Comparison of ENCODE assay signal across 21 mouse cellular contexts in genomic region chr13:84804241-84804980, GRCm38 (mm10).
DNase-seq lines count a peak whose midpoint lies in the region; ATAC-seq and TF ChIP-seq lines count a peak whose summit lies in the region.
"Had no signal": no experiment of that assay in that cellular context is flagged by ENCODE, and none has a peak within 500 bp of the region (broad histone marks: within the 10 kb centered on the region; RNA-seq: fewer than 3 reads in every experiment).

No protein-coding gene starts in this region.

- H3K4me1 ChIP-seq in embryonic facial prominence, embryonic 11.5 days (ENCODE audit: control insufficient read depth, insufficient read depth, low read length), result no peaks in the 10 kb centered on the region
- H3K4me1 ChIP-seq in embryonic facial prominence, embryonic 10.5 days, result no peaks in the 10 kb centered on the region
- peaks cover 13% of the 10 kb centered on the region; the same call in 1 of the 2 replicates for H3K4me1 ChIP-seq in forebrain, postnatal 0 days (ENCODE audit: insufficient read depth)
- peaks cover 11% of the 10 kb centered on the region for H3K4me1 ChIP-seq in midbrain, embryonic 13.5 days (replicated peaks)
- H3K4me1 ChIP-seq: embryonic facial prominence, embryonic 15.5 days; heart, embryonic 15.5 days; limb, embryonic 15.5 days; neural tube, embryonic 12.5 days had no signal

- no peak for TF ChIP-seq CTCF in brain, embryonic 14.5 days (IDR thresholded peaks at IDR 0.05; ENCODE audit: borderline replicate concordance, extremely low read depth, insufficient read depth, insufficient read length)
- TF ChIP-seq CTCF in forebrain, postnatal 0 days (IDR thresholded peaks at IDR 0.05; ENCODE audit: low read depth), result no peak

- no peak for TF ChIP-seq POLR2A in brain, embryonic 14.5 days (IDR thresholded peaks at IDR 0.05; ENCODE audit: borderline replicate concordance, extremely low read depth, insufficient read depth, insufficient read length, poor library complexity, severe bottlenecking)

- no peak for DNase-seq in embryonic facial prominence, embryonic 11.5 days (ENCODE audit: low spot score)
- no peak for DNase-seq in embryonic facial prominence, embryonic 10.5 days (ENCODE audit: low spot score)
- peak; percentile 80 for DNase-seq in brain, embryonic 14.5 days (ENCODE audit: low read depth)
- peak; percentile 41 for DNase-seq in forebrain, postnatal 0 days
- no peak for DNase-seq in right cerebral cortex, postnatal 14 days
- DNase-seq in layer of hippocampus, postnatal 36 days, result no peak
- DNase-seq in cerebellum, adult 8-10 months, result no peak
- DNase-seq: adrenal gland, adult 8-10 months; cerebellum, adult 11 months; gastrocnemius, postnatal 10 days; heart, adult 2 months; kidney, adult 2 months; kidney, postnatal 25 days; lung, adult 18-20 months; lung, postnatal 36 days; thymus, adult 2 months had no signal

- H3K9ac ChIP-seq in embryonic facial prominence, embryonic 11.5 days (replicated peaks; ENCODE audit: low read length), result no peak overlapping the region
- H3K9ac ChIP-seq in forebrain, postnatal 0 days, result no peak overlapping the region
- no peak overlapping the region for H3K9ac ChIP-seq in midbrain, embryonic 13.5 days (replicated peaks)
- H3K9ac ChIP-seq: embryonic facial prominence, embryonic 15.5 days; heart, embryonic 15.5 days; limb, embryonic 15.5 days; neural tube, embryonic 12.5 days had no signal

- H3K4me2 ChIP-seq in embryonic facial prominence, embryonic 11.5 days (ENCODE audit: low read depth, low read length), result no peak overlapping the region
- no peak overlapping the region for H3K4me2 ChIP-seq in forebrain, postnatal 0 days (ENCODE audit: low read depth)
- no peak overlapping the region for H3K4me2 ChIP-seq in midbrain, embryonic 13.5 days (replicated peaks)
- H3K4me2 ChIP-seq: embryonic facial prominence, embryonic 15.5 days; heart, embryonic 15.5 days; limb, embryonic 15.5 days; neural tube, embryonic 12.5 days had no signal

- H3K27me3 ChIP-seq in embryonic facial prominence, embryonic 11.5 days (ENCODE audit: control insufficient read depth, insufficient read depth, low read length), result no peaks in the 10 kb centered on the region
- H3K27me3 ChIP-seq in embryonic facial prominence, embryonic 10.5 days (replicated peaks; ENCODE audit: low read depth, poor library complexity, severe bottlenecking), result no peaks in the 10 kb centered on the region
- no peaks in the 10 kb centered on the region for H3K27me3 ChIP-seq in forebrain, postnatal 0 days (ENCODE audit: insufficient read depth, low read length)
- H3K27me3 ChIP-seq in midbrain, embryonic 13.5 days, result no peaks in the 10 kb centered on the region
- H3K27me3 ChIP-seq: embryonic facial prominence, embryonic 15.5 days; heart, embryonic 15.5 days; limb, embryonic 15.5 days; neural tube, embryonic 12.5 days had no signal

- ATAC-seq in embryonic facial prominence, embryonic 11.5 days (replicated peaks; ENCODE audit: insufficient number of reproducible peaks, low FRiP score, low TSS enrichment, low read depth), result peak; percentile 59
- peak; percentile 8; the same call in 1 of the 2 replicates for ATAC-seq in forebrain, postnatal 0 days
- ATAC-seq in midbrain, embryonic 13.5 days, result peak; percentile 59

- no peaks in the 10 kb centered on the region for H3K36me3 ChIP-seq in embryonic facial prominence, embryonic 11.5 days (replicated peaks; ENCODE audit: control insufficient read depth, insufficient read depth, low read depth, low read length)
- H3K36me3 ChIP-seq in embryonic facial prominence, embryonic 10.5 days (replicated peaks), result no peaks in the 10 kb centered on the region
- no peaks in the 10 kb centered on the region for H3K36me3 ChIP-seq in forebrain, postnatal 0 days (ENCODE audit: insufficient read depth)
- no peaks in the 10 kb centered on the region for H3K36me3 ChIP-seq in midbrain, embryonic 13.5 days
- H3K36me3 ChIP-seq: embryonic facial prominence, embryonic 15.5 days; heart, embryonic 15.5 days; limb, embryonic 15.5 days; neural tube, embryonic 12.5 days had no signal

- 65% methylated on average over 3 of the region's 3 CpGs for WGBS in embryonic facial prominence, embryonic 11.5 days
- 65% methylated on average over 3 of the region's 3 CpGs for WGBS in embryonic facial prominence, embryonic 10.5 days
- WGBS in forebrain, postnatal 0 days, result 8% methylated on average over 3 of the region's 3 CpGs
- WGBS in midbrain, embryonic 13.5 days, result 34% methylated on average over 3 of the region's 3 CpGs

- no peaks in the 10 kb centered on the region for H3K9me3 ChIP-seq in embryonic facial prominence, embryonic 11.5 days (replicated peaks; ENCODE audit: control insufficient read depth, low read length)
- no peaks in the 10 kb centered on the region for H3K9me3 ChIP-seq in embryonic facial prominence, embryonic 10.5 days
- no peaks in the 10 kb centered on the region for H3K9me3 ChIP-seq in forebrain, postnatal 0 days (ENCODE audit: low read length)
- H3K9me3 ChIP-seq in midbrain, embryonic 13.5 days, result no peaks in the 10 kb centered on the region
- H3K9me3 ChIP-seq: embryonic facial prominence, embryonic 15.5 days; heart, embryonic 15.5 days; limb, embryonic 15.5 days; neural tube, embryonic 12.5 days had no signal

- H3K4me3 ChIP-seq in embryonic facial prominence, embryonic 11.5 days (ENCODE audit: low read depth, low read length), result no peak overlapping the region
- H3K4me3 ChIP-seq in embryonic facial prominence, embryonic 10.5 days, result no peak overlapping the region
- H3K4me3 ChIP-seq in forebrain, postnatal 0 days (ENCODE audit: low read depth, low read length), result no peak overlapping the region
- H3K4me3 ChIP-seq in midbrain, embryonic 13.5 days (replicated peaks), result no peak overlapping the region
- H3K4me3 ChIP-seq: embryonic facial prominence, embryonic 15.5 days; heart, adult 2 months; heart, embryonic 15.5 days; limb, embryonic 15.5 days; neural tube, embryonic 12.5 days had no signal

- no peak overlapping the region for H3K27ac ChIP-seq in embryonic facial prominence, embryonic 11.5 days (replicated peaks; ENCODE audit: low read depth, low read length)
- H3K27ac ChIP-seq in embryonic facial prominence, embryonic 10.5 days (replicated peaks), result no peak overlapping the region
- peak overlapping the region; percentile 66 for H3K27ac ChIP-seq in forebrain, postnatal 0 days (ENCODE audit: low read depth, low read length)
- peak overlapping the region; percentile 90 for H3K27ac ChIP-seq in midbrain, embryonic 13.5 days
- H3K27ac ChIP-seq: embryonic facial prominence, embryonic 15.5 days; heart, adult 2 months; heart, embryonic 15.5 days; limb, embryonic 15.5 days; neural tube, embryonic 12.5 days had no signal

Comparison
In these comparisons a context has a peak if more than half of its experiments do, and no peak if none do; other contexts are left out.
1. ATAC-seq: peak in every context shown above with its lines; median percentile 59 in embryonic facial prominence, embryonic 11.5 days; 59 in midbrain, embryonic 13.5 days; 8 in forebrain, postnatal 0 days.
2. DNase-seq: peak in brain, embryonic 14.5 days (single experiment) and forebrain, postnatal 0 days (single experiment); none in embryonic facial prominence, embryonic 11.5 days (single experiment), embryonic facial prominence, embryonic 10.5 days (single experiment), right cerebral cortex, postnatal 14 days (single experiment), layer of hippocampus, postnatal 36 days (0 of 2) and cerebellum, adult 8-10 months (single experiment).
3. H3K27ac ChIP-seq: peak in forebrain, postnatal 0 days (single experiment) and midbrain, embryonic 13.5 days (single experiment); none in embryonic facial prominence, embryonic 11.5 days (single experiment) and embryonic facial prominence, embryonic 10.5 days (single experiment).